Mouse (Mus musculus) liver, embryonic 14.5 days (tissue): ENCODE results near the gene Luc7l.

Experiments
- CTCF ChIP-seq: IDR thresholded peaks from 2 replicates; pipeline ENCODE4 v1.5.1; 2016; ENCODE audit warnings: antibody characterized with exemption, low read depth, control low read depth
- EP300 ChIP-seq: IDR thresholded peaks from 2 replicates; pipeline ENCODE4 v1.6.1; 2016; ENCODE audit warnings: antibody characterized with exemption, low read depth

- no peak for TF ChIP-seq CTCF
- TF ChIP-seq EP300 = no peak
Measured at GRCm38 (mm10) chr17:26251886-26252538, 684 bp upstream of the Luc7l start.
